Mouse (Mus musculus): Measurements from ENCODE around the gene Rab4a.

Rab4a gene

DNA sequence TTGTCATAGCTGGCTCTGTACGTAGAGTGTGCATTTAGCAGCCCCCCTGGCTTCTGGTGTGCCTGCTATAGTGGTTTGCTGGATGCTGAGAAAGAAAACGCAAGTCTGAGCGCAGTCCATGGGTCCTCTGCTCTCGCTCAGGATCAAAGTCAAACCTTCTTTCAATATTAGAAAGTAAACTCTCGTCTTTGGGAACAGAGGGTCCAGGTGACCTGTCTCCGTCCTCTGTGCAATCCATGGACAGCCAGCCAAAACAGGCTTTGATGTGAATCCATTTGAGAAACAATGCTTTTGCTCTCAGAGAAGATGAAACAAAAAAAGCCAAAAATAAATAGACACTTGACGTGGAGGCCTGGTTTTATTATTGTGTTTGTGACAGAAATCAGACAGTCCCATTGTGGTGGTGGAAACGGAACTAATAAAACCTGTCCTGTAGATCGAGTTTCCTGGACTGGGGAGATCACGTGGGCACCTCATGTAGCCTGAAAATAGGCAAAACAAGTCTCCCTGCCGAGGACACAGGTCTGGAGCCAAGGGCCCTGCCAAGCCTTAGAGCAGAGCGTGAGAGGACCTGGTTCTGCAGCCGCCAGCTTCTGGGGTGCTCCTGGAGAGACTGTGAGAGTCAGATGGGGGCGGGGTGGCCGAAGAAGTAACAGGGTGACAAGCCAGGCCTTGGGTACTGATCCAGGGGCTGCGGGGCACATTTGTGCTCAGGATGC lies 7.5 kb downstream of the Rab4a start:
- DNase-seq (ENCODE audit: low read depth, low spot score), result no peak

DNA sequence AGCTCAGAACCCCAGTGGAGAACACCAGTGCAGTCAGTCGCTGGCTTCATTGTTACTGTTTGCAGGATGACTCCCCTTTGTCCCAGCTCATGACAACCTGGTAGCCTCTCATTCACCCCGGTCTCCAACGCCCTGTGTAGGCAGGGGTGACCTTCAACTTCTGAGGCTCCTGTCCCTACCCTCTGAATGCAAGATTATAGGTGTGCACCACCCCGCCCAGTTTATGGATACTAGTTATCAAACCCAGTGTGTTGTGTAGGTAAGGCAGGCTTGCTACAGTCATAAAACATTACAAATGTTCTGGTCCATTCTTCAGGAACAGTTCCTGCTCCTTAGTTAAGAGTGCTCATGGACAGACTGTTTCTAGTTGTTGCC lies 8.1 kb downstream of the Rab4a start:
- DNase-seq (ENCODE audit: low read depth, low spot score), result no peak

DNA sequence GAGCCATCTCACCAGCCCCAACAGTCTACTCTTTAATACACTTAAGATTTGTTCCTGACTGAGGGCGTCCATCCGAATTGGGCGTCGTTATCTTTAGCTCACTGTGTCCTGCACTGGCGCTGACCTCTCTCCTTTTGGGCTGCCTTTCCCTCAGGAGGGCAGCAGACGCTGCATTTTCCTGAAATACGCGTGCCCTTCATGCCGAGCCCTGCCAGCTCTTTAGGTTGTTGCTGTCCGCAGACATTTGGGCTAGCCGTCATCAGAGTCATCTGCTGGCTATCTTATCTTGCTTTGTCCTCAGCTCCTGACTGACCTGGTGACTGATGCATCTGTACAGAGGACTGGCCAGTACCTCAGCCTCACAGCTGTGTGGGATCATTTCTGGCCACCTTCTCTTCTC lies 9.5 kb downstream of the Rab4a start:
- no peak for DNase-seq (ENCODE audit: low read depth, low spot score)

DNA sequence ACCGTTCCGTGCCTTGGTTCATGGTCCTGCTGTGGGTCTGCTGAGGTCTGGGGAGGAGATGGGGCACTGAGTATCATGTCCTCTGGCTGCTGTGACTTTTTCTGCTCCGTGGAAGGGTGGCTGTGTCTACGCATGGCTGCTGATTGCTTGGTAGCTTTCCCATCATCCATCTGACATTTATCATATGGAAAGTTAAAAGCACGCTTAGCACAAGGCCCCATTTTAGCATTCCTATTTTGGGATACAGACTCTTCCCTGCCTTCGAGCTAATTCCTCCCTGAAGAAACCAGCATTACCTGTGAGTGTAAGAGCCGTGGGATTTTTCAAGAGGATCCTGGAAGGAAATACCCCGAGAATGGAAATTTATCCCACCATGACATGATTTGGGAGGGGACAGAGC lies 11.2 kb downstream of the Rab4a start:
- DNase-seq (ENCODE audit: low read depth, low spot score), result no peak

DNA sequence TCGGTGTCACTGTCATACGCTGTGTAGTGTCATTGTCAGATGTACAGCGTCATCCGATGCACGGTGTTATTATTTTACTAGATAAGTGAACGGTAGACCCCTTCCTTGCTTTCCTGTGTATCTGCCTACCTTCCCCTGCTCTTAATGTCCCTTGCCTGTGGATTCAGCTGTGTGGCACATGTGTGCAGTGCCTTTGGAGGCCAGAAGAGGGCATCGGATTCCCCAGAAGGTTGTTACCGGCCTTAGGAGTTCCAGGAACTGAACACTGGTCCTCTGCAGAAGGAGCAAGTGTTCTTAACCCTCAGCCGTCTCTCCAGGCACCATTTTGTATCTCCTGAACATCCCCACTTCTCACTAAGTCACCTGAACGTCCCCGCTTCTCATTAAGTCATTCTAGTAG lies 12.0 kb downstream of the Rab4a start:
- no peak for DNase-seq (ENCODE audit: low read depth, low spot score)

DNA sequence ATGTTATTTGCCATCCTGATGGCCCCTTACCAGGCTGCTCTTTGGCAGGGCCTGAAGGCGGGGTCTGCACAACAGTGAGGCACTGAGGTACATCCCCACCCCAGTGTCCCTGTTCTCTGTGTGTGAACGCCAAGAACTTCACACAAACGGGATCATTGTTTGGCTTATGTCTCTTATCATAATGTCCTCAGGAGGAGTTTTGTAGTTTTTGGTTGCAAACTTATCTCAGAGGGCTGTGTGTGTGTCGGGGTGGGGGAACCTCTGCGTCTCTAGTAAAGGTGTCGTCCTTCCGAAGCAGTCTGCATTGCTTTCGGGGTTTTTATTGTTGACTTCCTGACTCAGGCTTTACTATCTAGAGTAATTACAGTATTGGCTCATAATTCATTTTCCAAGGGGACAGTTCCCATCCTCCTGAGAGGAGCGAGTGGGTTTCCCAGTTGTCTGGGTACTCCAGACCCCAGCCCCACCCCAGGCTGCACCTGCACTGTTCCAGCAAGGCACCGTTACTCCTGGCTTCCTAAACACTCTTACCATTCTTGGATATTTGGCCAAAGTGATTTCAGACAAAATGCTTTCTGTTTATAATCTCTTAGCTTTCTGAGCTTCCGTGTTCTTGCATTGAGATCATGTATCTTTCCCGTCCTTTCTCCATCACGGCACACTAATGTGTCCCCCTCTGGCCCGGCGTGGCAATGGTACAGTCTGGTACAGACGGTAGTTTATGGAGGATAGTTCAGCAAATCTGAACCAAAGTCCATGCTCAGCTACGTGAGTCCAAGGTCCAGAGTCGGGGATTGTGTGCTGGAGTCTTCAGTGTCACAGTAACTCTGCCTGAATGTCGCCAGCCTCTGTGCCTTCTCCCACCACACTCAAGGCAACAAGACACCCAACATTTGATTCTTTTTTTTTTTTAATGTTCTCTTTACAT lies 14.2 kb downstream of the Rab4a start:
- DNase-seq (ENCODE audit: low read depth, low spot score), result no peak

DNA sequence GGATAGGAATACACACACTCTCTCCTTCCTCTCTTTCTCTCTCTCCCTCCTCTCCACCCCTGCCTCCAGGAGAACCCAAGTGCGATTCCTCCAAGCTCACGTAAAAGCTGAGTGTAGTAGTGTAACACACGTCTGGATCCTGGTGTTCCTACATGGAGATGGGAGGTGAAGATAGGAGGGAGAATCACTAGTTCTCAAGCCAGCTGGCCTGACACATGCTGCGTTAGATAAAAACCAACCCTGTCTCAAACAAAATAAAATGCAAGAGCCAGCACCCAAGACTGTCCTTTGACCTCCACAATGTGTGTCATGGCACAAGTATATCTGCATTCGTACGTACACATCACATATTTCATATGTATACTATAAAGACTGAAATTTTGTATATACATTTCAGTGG lies 15.0 kb downstream of the Rab4a start:
- no peak for DNase-seq (ENCODE audit: low read depth, low spot score)

DNA sequence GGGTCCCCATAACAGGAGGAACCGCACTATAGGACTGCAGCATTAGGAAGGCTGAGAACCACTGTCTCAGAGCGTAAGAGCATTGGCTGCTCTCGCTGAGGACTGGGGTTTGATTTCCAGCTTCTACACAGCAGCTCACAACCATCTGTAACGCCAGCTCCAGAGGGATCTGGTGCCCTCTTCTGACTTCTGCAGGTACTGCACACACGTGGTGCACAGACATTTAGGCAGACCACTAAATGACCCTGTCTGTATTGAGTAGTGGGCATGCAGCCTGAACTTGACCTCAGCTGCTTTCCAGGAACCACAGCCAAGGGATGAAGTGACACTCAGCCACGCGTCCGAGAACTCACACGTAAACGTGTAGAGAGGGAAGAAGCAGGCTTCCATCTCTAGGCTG lies 17.3 kb downstream of the Rab4a start:
- DNase-seq (ENCODE audit: low read depth, low spot score), result no peak

DNA sequence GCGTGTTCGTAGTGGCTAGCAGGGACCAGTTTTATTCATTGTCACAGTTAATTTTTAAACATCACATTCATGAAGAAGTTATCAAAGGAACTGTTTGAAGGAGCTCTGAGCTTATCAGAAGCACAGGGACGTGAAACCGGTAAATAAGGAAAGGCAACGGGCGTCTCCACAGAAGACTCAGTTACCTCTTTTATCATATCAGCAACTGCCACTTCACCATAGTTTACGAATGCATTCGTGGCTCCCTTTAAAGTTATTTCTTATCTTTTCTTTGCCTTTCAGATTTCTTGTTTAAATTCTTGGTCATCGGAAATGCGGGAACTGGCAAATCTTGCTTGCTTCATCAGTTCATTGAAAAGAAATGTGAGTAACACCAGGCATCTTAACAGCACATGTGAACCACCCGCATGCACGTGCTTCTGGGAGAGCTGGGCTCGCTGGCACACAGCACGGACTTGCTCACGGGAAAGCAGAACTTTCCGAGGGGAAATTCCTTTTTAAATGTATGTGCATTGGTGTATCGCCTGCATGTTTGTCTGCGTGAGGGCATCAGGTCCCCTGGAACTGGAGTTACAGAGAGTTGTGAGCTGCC lies 17.8 kb downstream of the Rab4a start:
- no peak for DNase-seq (ENCODE audit: low read depth, low spot score)

DNA sequence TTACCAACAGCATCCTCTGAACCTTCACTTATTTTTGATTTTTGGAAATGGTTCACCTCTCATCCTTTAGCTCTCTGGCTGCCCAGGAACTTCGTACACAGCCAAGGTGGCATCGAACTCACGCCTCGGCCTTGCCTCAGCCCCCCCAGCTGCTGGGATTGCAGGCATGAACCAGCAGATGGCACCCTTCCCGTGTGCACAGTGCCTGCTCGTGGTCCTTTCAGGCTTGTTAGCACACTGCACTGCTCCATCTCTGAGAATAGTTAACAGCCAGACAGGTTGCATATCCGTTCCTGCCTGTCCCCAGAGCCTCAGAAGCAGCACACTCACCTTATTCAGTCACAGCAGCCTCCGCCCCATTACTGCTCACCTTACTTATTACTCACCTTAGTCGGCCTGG lies 20.2 kb downstream of the Rab4a start:
- no peak for DNase-seq (ENCODE audit: low read depth, low spot score)

DNA sequence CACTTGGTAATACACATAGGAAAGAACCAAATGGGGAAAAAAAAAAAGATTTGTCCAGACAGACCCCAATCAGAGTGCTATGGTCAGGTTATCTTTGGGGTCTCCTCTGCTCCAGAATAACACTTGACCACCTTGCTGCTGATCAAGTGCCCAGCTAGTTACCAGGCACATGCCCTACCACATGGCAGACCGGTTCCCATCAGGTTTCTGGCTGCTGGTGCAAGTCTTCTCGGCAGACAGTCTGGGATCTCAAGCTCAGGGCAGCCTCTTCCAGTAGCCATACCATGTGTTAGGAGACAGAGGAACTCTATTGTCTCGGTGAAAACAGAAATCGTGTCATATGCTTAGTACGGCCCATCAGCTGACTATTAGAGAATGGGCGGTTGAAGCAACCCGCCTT lies 21.0 kb downstream of the Rab4a start:
- DNase-seq (ENCODE audit: low read depth, low spot score), result no peak

DNA sequence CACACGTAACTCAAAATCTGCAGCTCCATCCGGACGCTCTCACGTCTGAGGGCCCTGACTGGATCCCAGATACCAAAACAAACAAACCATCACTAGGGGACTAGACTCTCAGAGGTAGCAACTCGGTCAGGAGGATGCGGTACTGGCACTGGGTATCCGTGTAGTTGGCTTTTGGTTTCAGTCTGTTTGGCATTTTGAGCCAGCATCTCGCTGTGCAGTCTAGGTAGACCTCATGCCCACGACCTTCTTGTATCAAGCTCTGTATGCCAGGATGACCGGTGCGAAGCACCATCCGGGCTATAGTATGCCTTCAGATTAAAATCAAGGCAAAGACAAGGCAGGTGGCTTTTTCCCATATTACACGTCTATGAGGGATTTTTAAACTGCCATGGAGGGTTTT lies 21.7 kb downstream of the Rab4a start:
- no peak for DNase-seq (ENCODE audit: low read depth, low spot score)

DNA sequence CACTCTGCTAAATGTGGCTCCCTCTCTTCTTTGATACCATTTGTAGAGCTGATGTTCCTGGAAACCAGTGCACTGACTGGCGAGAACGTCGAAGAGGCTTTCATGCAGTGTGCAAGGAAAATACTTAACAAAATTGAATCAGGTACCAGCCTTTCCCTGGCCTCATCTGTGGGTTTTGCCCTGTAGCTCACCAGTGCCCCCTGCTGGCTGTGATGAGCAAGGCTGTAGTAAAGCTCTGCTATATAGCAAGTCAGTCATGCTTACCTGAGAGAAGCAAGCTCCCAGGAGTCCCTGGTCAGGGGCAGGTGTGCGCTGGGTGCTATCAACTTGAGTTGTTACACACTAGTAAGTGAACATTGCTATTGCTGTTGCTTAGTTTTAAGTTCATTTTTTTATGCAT lies 27.0 kb downstream of the Rab4a start:
- no peak for DNase-seq (ENCODE audit: low read depth, low spot score)

DNA sequence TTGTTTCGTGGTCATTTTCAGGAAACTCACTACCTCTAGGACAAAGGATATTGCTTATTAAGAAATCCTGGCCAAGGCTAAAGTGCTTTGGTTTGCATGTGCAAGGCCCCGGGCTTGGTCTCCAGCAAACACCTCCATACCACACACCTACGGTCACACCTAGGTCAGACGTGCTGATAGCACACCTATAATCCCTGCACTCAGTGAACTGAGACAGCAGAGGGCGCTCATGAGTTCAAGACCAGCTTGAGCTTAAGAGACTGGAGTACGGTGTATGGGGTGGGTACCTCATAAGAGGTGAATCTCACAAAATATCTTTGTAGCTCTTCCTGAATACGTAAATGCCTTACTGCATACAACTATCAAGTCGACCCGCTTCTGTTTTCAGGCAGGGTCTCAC lies 29.7 kb downstream of the Rab4a start:
- DNase-seq (ENCODE audit: low read depth, low spot score), result no peak

DNA sequence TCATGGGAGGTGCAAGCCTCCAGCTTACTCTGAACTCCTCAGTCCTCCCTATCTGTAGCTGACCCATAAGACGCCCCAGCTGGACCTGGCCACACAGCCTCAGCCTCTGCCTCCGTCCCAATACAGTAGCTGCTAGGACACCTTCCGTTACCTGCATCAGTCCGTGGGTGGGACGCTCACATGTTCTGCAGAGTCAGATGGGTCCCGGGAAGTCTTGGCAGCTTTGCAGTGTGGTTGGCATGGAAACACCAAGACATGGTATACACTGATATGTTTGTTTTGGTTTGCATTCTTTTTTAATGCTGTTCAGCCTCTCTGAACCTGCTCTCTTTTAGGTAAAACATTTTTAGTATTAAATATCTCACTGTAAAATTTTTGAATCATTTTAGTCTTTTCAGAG lies 30.6 kb downstream of the Rab4a start:
- DNase-seq (ENCODE audit: low read depth, low spot score), result no peak

DNA sequence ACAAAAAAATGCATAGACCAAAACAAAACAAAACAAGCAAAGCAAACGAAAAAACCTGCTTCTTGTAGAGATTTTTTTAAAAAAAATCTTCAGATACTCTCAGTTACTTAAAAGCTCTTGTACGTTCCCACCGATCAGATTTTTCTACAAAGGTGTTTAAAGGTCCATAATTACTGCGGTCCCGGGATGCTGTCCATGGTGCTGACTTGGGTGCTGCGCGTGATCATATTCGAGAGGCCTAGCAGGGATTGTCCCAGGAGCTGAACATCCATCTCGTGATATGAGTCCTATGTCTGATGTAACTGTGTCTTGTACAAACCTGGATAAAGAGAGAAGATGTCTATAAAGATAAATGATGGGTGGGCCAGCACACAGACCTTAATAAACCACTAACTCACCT lies 32.7 kb downstream of the Rab4a start:
- no peak for DNase-seq (ENCODE audit: low read depth, low spot score)

DNA sequence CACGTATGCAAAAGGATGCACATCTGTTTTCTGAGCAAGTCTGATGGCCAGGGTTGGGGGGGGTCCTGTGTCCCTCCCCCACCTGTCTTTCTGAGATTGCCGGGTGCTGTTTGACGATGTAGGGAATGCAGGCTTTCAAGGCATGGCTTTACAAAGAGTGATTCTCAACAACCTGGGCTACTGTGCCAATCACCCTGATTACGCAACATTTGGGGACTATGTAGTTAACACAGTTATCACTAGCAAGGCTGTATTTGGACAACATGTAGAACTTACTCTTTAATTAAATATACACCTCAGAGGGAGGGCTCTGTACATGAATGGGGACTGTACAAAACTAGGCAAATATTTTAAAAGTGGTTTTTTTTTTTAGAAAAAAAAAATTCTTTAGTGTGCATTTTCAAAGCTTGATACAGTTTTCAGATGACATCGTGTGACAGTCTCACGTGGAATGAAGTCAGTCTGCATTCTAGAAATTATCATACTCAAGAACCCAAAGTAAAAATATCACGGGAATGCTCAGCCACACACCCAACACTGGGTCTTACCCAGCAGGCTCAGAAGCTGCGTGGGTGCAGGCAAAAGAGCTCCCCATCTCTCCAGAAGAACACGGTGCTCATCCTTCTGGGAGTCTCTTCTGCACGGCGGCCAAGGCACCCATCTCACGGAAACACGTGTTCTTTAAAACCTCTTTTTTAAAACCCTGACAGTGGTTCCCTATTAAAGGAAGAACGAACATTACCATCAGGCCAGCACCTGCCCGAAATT lies 35.0 kb downstream of the Rab4a start:
- DNase-seq (ENCODE audit: low read depth, low spot score), result no peak

DNA sequence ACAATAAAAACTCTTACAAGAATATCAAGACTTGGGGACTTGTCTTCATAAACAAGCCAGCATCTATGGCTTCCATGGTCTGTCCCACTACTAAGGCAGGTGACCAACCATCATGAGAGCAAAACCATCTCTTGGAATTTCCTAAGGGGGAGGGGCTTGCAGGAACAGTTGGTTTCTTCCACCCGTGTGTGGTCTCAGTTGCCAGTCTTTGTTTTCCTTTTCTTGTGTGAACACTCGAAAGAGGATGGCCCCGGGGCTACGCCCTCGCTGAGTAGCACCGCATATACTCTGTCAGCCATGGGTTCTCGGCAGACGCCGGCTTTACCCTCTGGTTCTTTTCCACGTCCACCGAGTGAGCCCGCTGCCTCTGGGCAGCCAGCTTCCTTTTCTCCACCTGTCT lies 36.3 kb downstream of the Rab4a start:
- no peak for DNase-seq (ENCODE audit: low read depth, low spot score)

DNA sequence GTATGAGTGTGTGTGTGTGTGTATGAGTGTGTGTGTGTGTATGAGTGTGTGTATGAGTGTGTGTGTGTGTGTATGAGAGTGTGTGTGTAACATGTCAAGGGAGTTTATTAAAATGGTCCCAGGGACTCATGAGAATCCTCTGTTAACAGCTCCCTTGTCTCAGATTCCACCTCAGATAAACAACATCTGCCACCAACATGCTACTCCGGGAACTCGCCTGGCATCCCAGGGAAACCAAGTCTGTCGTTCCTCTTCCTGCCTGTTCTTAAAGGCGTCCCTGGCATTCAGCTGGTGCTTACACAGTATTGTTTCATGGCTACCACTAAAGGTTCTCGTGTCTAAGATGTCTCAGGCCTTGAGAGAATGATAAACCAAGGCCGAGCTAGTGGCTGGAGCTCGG lies 38.6 kb downstream of the Rab4a start:
- DNase-seq (ENCODE audit: low read depth, low spot score), result no peak

DNA sequence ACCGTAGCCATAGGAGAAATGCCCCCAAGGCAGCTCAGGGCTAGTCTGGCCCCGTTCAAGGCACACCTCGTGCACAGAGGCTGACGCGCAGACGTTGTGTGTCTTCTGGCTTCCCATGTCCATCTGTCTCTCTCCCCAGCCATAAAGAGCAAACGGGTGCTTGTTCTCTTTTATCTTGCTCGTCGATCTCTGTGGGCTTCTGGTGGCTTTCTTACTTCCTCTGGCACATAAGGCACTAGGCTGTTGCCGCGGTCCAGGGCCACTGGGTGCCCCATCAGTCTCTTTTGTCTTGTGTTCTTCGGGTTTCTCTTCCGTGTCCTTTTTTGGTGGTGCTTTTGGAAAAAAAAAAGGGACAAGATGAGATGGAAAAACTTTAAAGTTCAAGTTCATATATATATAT lies 39.3 kb downstream of the Rab4a start:
- no peak for DNase-seq (ENCODE audit: low read depth, low spot score)

DNA sequence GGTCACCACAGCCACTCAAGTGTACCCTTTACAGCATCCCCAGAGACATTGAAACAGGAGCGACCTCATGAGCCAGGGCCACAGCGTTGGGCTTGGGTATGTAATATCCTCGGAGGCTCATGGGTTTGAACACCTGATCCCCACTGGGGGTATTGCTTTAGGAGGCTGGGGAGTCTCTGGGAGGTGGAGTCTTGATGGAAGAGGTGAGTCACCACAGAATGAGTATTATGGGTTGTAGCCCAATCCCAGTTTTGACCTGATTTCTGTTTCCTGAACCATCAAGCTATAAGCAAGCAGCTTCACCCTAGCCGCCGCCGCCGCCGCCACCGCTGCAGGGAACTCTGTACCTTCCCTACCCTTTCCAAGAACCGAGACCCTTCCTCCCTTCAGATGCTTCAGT lies 40.2 kb downstream of the Rab4a start:
- DNase-seq (ENCODE audit: low read depth, low spot score), result no peak

DNA sequence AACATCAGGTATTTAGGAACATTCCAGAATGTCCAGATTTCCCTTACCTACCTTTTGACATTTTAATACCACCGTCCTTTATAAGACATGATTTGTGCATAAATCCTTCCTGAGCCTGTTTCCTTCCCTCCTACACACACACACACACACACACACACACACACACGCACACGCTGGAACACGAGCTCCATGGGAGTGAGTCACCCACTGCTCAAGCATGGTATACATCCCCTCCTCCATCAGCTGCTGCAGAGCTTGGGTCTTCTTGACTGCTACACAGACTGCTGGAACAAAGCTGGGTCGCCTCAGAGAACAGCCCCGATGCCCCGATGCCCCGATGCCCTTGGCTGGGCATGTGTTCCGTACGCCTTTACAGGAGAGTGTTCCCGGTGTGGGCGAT lies 40.7 kb downstream of the Rab4a start:
- no peak for DNase-seq (ENCODE audit: low read depth, low spot score)
